Mouse (Mus musculus) neural tube, embryonic 11.5 days (tissue): ENCODE measurements at regions not wholly inside any gene's neighbourhood (a gene's known extent, or its start where the extent isn't known, plus 50 kb on each side); places are given as distances from the start of the nearest gene placed in this dataset.

Source experiments
- ATAC-seq: fragments of 200-750 bp; cut with Nextera tagmentation; 2 replicates; pipeline ENCODE4 v1.8.0; 2017; ENCODE audit warnings: moderate number of reproducible peaks, mild to moderate bottlenecking, moderate TSS enrichment, moderate library complexity; ENCODE audit not compliant: insufficient read depth, low FRiP score, low TSS enrichment
- DNase-seq: peaks from one replicate; pipeline ENCODE4 v3.0.0-alpha.2; 2015; ENCODE audit warnings: low spot score
- H3K27ac ChIP-seq: fragments of 300-500 bp; sonication (generic); 2 replicates; pipeline ENCODE4 v1.5.1; 2014; ENCODE audit warnings: low read depth, mild to moderate bottlenecking, low read length
- H3K27me3 ChIP-seq: fragments of 300-500 bp; sonication (generic); 2 replicates; pipeline ENCODE4 v1.6.1; 2014; ENCODE audit warnings: mild to moderate bottlenecking, low read length, mixed read lengths; ENCODE audit not compliant: control insufficient read depth, insufficient read depth
- H3K36me3 ChIP-seq: fragments of 300-500 bp; sonication (generic); 2 replicates; pipeline ENCODE4 v1.6.1; 2014; ENCODE audit warnings: mild to moderate bottlenecking, low read length, moderate library complexity, mixed read lengths; ENCODE audit not compliant: control insufficient read depth, insufficient read depth
- H3K4me1 ChIP-seq: fragments of 300-500 bp; sonication (generic); 2 replicates; pipeline ENCODE4 v1.6.1; 2014; ENCODE audit warnings: low read length, mixed read lengths; ENCODE audit not compliant: control insufficient read depth, insufficient read depth
- H3K4me2 ChIP-seq: fragments of 300-500 bp; sonication (generic); 2 replicates; pipeline ENCODE4 v1.6.1; 2014; ENCODE audit warnings: low read depth, mild to moderate bottlenecking, moderate library complexity
- H3K4me3 ChIP-seq: fragments of 300-500 bp; sonication (generic); 2 replicates; pipeline ENCODE4 v1.5.1; 2014; ENCODE audit warnings: low read depth, low read length
- H3K9ac ChIP-seq: fragments of 300-500 bp; sonication (generic); 2 replicates; pipeline ENCODE4 v1.6.1; 2014; ENCODE audit warnings: mild to moderate bottlenecking, low read length
- H3K9me3 ChIP-seq: fragments of 300-500 bp; sonication (generic); 2 replicates; pipeline ENCODE4 v1.6.1; 2016; ENCODE audit warnings: low read length; ENCODE audit not compliant: control insufficient read depth
- WGBS: fragments of 180-500 bp; shearing (Covaris S2); extraction: QIAGEN DNeasy Blood & Tissue Kit; methylation state at CpG from one replicate; pipeline ENCODE4 v1.1.7; 2014; 5-methylcytosine and 5-hydroxymethylcytosine counted together

DNA sequence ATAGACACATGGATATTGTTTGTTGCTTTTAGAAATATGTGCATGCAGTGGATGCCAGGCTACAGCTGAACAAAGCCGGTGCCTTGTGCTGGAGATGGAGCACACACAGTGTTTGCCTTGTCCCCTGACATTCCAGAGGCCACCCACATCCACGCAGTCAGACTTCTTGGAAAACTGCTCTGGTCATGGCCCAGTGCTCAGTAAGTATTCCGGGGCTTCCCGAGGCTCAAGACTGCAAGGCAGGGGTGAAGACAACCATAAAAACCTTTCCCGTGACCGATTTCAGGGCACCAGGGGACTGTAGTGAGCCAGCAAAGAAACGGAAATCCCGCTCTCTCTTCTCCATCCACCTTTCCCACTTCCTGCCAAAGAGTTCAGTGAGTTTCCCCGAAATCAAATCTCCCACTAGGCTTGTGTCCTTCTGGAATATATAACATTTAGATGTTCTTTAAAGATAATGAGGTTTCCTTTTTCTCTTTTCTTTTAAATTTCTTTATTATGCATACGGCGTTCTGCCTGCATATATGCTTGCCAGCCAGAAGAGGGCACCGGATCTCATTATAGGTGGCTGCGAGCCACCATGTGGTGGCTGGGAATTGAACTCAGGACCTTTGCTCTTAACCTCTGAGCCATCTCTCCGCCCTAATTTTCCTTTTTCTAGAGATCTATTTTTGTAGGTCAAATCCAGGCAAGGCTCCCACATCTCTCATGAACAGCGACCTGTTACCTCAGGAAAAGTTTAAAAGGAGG, 73.3 kb upstream of the Hmcn1 start:
- no peak overlapping the region for H3K4me2 ChIP-seq
- no peaks in the 10 kb centered on the region for H3K9me3 ChIP-seq
- 0 out of 2 replicates have a peak, but pooled peaks cover 2% of the 10 kb centered on the region for H3K4me1 ChIP-seq
- 68% methylated on average over 15 of the region's 15 CpGs for WGBS
- H3K36me3 ChIP-seq, result no peaks in the 10 kb centered on the region
- no peak overlapping the region for H3K4me3 ChIP-seq
- ATAC-seq, result no peak
- H3K9ac ChIP-seq, result no peak overlapping the region
- H3K27ac ChIP-seq, result no peak overlapping the region
- peak; percentile 28 for DNase-seq
- H3K27me3 ChIP-seq, result no peaks in the 10 kb centered on the region

DNA sequence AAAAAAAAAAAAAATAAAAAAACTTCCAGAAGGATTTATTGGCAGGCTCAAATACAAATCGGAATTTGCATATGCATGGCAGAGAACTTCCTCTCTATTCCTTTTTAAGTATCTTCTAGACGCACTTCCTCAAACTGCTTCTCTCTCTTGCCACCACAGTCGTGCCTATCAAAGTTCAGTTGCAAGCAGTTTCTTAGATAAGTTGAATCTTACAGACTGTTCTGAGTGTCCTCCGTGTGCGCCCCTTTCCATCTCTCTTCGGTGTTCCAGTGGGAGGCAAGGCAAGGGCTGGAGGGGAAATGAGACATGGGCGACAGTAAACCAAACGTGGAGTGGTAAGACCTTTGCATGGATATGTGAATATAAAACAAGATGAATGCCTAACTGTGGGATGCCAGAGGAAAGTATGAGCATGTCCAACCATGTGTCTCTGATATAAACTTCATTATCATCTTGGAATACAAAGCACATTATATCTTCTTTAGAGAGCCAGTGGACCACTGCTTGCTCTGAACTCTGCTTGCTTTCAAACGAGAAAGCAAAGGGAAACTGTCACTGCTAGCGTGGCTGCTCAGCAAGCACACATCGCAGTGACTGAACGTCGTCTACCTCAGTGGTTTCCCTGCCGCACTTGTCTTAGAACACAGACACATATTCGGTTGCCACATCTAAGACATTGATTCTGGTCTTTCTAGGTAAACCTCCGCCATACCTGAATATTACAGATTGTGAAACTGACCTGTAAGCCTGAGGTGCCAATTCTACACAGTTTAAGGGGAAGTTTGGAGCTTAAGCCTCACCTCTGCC, 81.5 kb upstream of the Hmcn1 start:
- ATAC-seq (no peak), DNase-seq (no peak)
- no peak overlapping the region for H3K9ac ChIP-seq
- H3K27ac ChIP-seq, result no peak overlapping the region
- H3K4me1 ChIP-seq, result no peaks in the 10 kb centered on the region
- no peaks in the 10 kb centered on the region for H3K27me3 ChIP-seq
- no peak overlapping the region for H3K4me2 ChIP-seq
- no peaks in the 10 kb centered on the region for H3K36me3 ChIP-seq
- no peaks in the 10 kb centered on the region for H3K9me3 ChIP-seq
- H3K4me3 ChIP-seq, result no peak overlapping the region
- 89% methylated on average over 16 of the region's 16 CpGs for WGBS

GRCm38 (mm10) chr1:151075541-151075940, 82.3 kb upstream of the Hmcn1 start:
- H3K9me3 ChIP-seq, result no peaks in the 10 kb centered on the region
- no peak overlapping the region for H3K4me2 ChIP-seq
- WGBS, result 92% methylated on average over 6 of the region's 6 CpGs
- H3K4me3 ChIP-seq, result no peak overlapping the region
- no peak overlapping the region for H3K27ac ChIP-seq
- H3K4me1 ChIP-seq, result no peaks in the 10 kb centered on the region
- H3K27me3 ChIP-seq, result no peaks in the 10 kb centered on the region
- H3K36me3 ChIP-seq, result no peaks in the 10 kb centered on the region
- DNase-seq (no peak), ATAC-seq (no peak)
- H3K9ac ChIP-seq, result no peak overlapping the region

DNA sequence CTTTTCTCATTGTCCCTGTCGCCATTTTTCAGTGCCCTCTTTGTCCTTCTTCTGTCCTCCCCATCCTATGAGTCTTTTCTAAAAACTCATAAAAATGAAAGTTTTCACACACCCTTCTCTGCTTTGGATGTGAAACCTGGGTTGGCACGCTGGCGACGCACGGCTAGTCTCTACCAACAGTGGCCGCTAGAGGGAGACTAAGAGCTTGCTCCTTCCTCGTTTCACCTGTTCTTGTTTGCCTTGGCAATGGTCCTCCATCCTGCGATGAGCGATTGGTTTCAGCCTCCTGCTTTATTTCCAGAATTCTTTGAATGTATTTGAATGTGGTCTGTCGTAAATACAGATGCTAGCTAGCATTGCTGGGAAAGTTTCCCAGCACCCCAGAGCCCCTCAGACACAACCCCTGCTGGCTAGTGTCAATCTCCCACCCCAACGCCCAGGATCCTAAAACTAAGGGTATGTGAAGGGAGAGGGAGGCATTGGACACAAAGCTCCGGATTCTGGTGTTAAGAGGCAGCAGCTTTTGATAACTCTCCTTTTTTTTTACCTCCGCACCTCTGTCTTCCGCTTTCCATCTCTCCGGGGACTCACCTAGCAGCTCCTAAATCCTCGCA, 85.8 kb upstream of the Hmcn1 start:
- Histone ChIP-seq H3K9ac (no peak overlapping the region), H3K36me3 (no peaks in the 10 kb centered on the region), H3K27me3 (no peaks in the 10 kb centered on the region), H3K27ac (no peak overlapping the region), H3K4me2 (no peak overlapping the region), H3K9me3 (no peaks in the 10 kb centered on the region), H3K4me1 (no peaks in the 10 kb centered on the region), H3K4me3 (no peak overlapping the region)
- WGBS, result 37% methylated on average over 16 of the region's 16 CpGs
- DNase-seq (peak; percentile 77), ATAC-seq (peak; percentile 45; the same call in 1 of the 2 replicates)

- ATAC-seq (no peak), DNase-seq (no peak)
- WGBS, result 83% methylated on average over 15 of the region's 15 CpGs
- no peak overlapping the region for H3K4me2 ChIP-seq
- H3K9me3 ChIP-seq, result no peaks in the 10 kb centered on the region
- no peaks in the 10 kb centered on the region for H3K27me3 ChIP-seq
- no peaks in the 10 kb centered on the region for H3K4me1 ChIP-seq
- no peak overlapping the region for H3K4me3 ChIP-seq
- no peak overlapping the region for H3K9ac ChIP-seq
- no peaks in the 10 kb centered on the region for H3K36me3 ChIP-seq
- H3K27ac ChIP-seq, result no peak overlapping the region
Measured at GRCm38 (mm10) chr1:151079614-151080360, 86.6 kb upstream of the Hmcn1 start.

- no peaks in the 10 kb centered on the region for H3K4me1 ChIP-seq
- no peak overlapping the region for H3K4me2 ChIP-seq
- no peak overlapping the region for H3K27ac ChIP-seq
- H3K27me3 ChIP-seq, result no peaks in the 10 kb centered on the region
- DNase-seq, result no peak
- ATAC-seq, result no peak
- no peak overlapping the region for H3K4me3 ChIP-seq
- H3K36me3 ChIP-seq, result no peaks in the 10 kb centered on the region
- H3K9me3 ChIP-seq, result no peaks in the 10 kb centered on the region
- H3K9ac ChIP-seq, result 0 out of 2 replicates have a peak overlapping the region, but pooled peaks have one; percentile 5
- 53% methylated on average over 9 of the region's 9 CpGs for WGBS
Measured at GRCm38 (mm10) chr1:151080510-151080980, 87.3 kb upstream of the Hmcn1 start.

- Histone ChIP-seq H3K9ac (no peak overlapping the region), H3K9me3 (no peaks in the 10 kb centered on the region), H3K36me3 (no peaks in the 10 kb centered on the region), H3K4me3 (no peak overlapping the region), H3K27ac (no peak overlapping the region), H3K27me3 (no peaks in the 10 kb centered on the region), H3K4me2 (no peak overlapping the region), H3K4me1 (peaks cover 6% of the 10 kb centered on the region; the same call in 1 of the 2 replicates)
- DNase-seq (no peak), ATAC-seq (no peak)
- WGBS, result 93% methylated on average over 5 of the region's 5 CpGs
Measured at GRCm38 (mm10) chr1:151082510-151083033, 89.3 kb upstream of the Hmcn1 start.

- WGBS, result 78% methylated on average over 2 of the region's 2 CpGs
Measured at GRCm38 (mm10) chr1:151083806-151084205, 90.6 kb upstream of the Hmcn1 start.

More at GRCm38 (mm10) chr1:151083806-151084205, 90.6 kb upstream of the Hmcn1 start:
- ATAC-seq (no peak), DNase-seq (no peak)
- Histone ChIP-seq H3K4me2 (no peak overlapping the region), H3K9ac (no peak overlapping the region), H3K27me3 (no peaks in the 10 kb centered on the region), H3K27ac (no peak overlapping the region), H3K4me1 (peaks cover 6% of the 10 kb centered on the region; the same call in 1 of the 2 replicates), H3K36me3 (no peaks in the 10 kb centered on the region), H3K4me3 (no peak overlapping the region), H3K9me3 (no peaks in the 10 kb centered on the region)
